ENCODE assay signal across 12 mouse cellular contexts in genomic region chr7:47019641-47020040, GRCm38 (mm10). TPM values are rescaled to one million over a fixed set of nuclear protein-coding genes. Genes with fewer than 3 reads are reported as not detected.
DNase-seq lines count a peak whose midpoint lies in the region.
"Had no signal": no experiment of that assay in that cellular context is flagged by ENCODE, and none has a peak within 500 bp of the region (broad histone marks: within the 10 kb centered on the region; RNA-seq: fewer than 3 reads in every experiment).

No protein-coding gene starts in this region.

- intact Hi-C loops in left cerebral cortex, postnatal 4 days (cut with DNase I), result loop anchor here (5.0 kb wide), 2 partner anchors 63 to 133 kb away; no protein-coding TSS in a partner anchor
- intact Hi-C loops in left cerebral cortex, postnatal 10 days (cut with DNase I), result no loop called here

- peak; percentile 38 for DNase-seq in left cerebral cortex, adult 11 months (ENCODE audit: low spot score)
- DNase-seq in left cerebral cortex, postnatal 4 days, result no peak
- DNase-seq in frontal cortex, postnatal 36 days (ENCODE audit: low spot score in 2 of 2), result peak; percentile 35 to 68
- peak; percentile 52 to 54 for DNase-seq in left cerebral cortex, postnatal 10 days (ENCODE audit: extremely low spot score in 1 of 2, low spot score in 2 of 2)
- peak; percentile 50 for DNase-seq in right cerebral cortex, postnatal 14 days
- no peak for DNase-seq in gastrocnemius, postnatal 10 days
- no peak for DNase-seq in gastrocnemius, adult 18-20 months (ENCODE audit: low spot score)
- DNase-seq: adrenal gland, postnatal 10 days; kidney, postnatal 25 days; retina, postnatal 1 day had no signal

RNA-seq across cellular contexts. Expression of gene Spty2d1, which starts 11.4 kb away (rescaled TPM):
- 1 to 10 TPM; 7.8 to 9.0 TPM for total RNA-seq in left cerebral cortex, postnatal 4 days (2021)
- total RNA-seq in left cerebral cortex, postnatal 10 days (2021), result 1 to 10 TPM; 8.9 to 9.5 TPM
- 10 to 100 TPM in 1 of 2 experiments, 1 to 10 TPM in 1; 9.9 to 13.1 TPM for total RNA-seq in gastrocnemius, postnatal 10 days (2021)
- 1 to 10 TPM; 4.5 to 4.7 TPM for total RNA-seq in gastrocnemius, adult 18-20 months (2021)

RNA-seq across cellular contexts. Expression of gene Tmem86a, which starts 30.8 kb away (rescaled TPM):
- total RNA-seq in left cerebral cortex, postnatal 4 days (2021), result 10 to 100 TPM; 10.6 to 12.4 TPM
- total RNA-seq in left cerebral cortex, postnatal 10 days (2021), result 10 to 100 TPM; 14.4 to 16.8 TPM
- total RNA-seq in gastrocnemius, postnatal 10 days (2021), result 1 to 10 TPM; 8.2 to 9.0 TPM
- 1 to 10 TPM; 3.2 to 4.1 TPM for total RNA-seq in gastrocnemius, adult 18-20 months (2021)

RNA-seq across cellular contexts. Expression of gene Gm9999, which starts 36.3 kb away (rescaled TPM):
- total RNA-seq in left cerebral cortex, postnatal 4 days (2021), result not detected
- total RNA-seq in left cerebral cortex, postnatal 10 days (2021), result not detected
- total RNA-seq in gastrocnemius, postnatal 10 days (2021), result not detected
- not detected for total RNA-seq in gastrocnemius, adult 18-20 months (2021)
- total RNA-seq: adrenal gland, postnatal 10 days; gastrocnemius, adult 8-10 months; liver, adult 2 months had no signal

Comparison
In these comparisons a context has a peak if more than half of its experiments do, and no peak if none do; other contexts are left out.
1. DNase-seq: peak in left cerebral cortex, adult 11 months (single experiment), frontal cortex, postnatal 36 days (2 of 2), left cerebral cortex, postnatal 10 days (2 of 2) and right cerebral cortex, postnatal 14 days (single experiment); none in left cerebral cortex, postnatal 4 days (single experiment), gastrocnemius, postnatal 10 days (single experiment) and gastrocnemius, adult 18-20 months (single experiment).